Mouse (Mus musculus): ENCODE measurements around the gene A730015C16Rik. TPM values are rescaled to one million over a fixed set of nuclear protein-coding genes. Genes with fewer than 3 reads are reported as not detected.

Gene A730015C16Rik
- polyA plus RNA-seq, 2 experiments from 2014 or later: not detected

DNA sequence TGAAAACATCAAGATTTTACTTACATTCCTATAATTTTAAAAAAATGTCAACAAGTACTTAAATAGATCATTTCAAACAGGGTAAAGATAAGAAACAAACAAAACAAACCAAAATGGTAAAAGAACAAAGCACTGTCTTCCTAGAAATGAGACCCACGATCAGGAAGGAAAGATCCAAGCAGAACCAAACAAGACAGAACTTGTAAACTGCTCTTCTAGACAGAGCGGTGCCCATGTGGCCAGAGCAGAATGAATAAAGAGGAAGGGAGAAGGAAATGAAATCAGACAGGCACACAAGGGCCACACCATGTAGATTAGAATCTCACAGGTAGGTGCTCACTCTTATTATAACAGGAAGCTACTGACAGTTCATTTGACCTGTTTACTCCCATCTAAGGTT is 21.8 kb downstream of the A730015C16Rik start:
- ATAC-seq: no peak

DNA sequence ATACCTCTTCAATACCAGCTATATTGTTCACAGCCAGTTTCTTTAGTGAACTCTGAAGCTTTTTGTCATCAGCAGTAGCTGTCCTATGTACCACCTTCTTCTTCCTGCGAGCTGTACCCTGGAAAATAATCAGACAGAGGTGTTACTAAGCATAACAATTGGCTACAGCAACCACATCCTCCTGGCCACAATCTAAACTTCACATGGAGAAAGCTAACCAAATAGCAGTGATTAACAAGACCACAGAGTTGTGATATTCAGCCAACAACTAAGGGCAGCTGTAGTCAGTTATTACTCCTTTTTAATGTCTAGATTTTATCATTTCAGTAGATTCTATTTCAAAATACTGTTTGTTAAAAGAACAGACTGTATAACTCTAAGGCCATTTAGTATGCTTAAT is 22.3 kb downstream of the A730015C16Rik start:
- no peak for ATAC-seq

DNA sequence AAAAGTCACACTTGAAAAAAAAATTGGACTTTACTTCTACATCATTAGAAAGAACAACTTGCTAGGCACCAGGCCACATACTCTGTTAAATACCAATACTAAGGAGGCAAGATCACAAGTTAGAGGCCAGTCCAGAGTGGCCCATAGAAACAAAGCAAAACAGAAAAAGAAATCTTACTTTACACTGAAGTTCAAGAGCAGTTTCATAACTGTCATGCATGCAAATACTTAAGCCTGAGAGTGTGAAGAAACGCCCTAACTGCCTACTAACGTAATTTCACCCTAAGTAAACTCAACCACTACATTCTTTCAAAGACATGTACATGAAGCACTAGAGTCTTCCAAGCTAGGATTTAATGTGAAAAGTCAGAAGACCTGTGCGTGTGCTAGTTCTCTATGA is 22.7 kb downstream of the A730015C16Rik start:
- no peak for ATAC-seq

DNA sequence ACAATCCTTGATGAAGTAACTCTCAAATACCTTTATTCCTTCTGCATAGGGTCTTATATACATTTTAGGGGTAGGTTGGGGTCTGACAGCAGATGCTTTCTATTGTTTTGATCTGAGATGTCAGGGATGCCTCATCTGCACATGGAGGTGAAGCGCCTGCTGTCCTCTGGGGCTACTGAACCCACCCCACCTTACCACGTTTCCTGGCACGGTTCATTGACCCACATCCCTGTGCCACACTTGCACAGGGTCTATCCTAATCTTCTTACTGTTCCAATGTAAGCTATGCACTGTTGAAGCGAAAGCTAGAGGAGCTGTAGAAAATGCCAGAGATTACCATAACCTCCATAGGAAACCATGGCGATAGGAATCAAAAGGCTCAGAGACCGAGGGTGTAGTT is 36.9 kb downstream of the A730015C16Rik start:
- ATAC-seq: no peak

DNA sequence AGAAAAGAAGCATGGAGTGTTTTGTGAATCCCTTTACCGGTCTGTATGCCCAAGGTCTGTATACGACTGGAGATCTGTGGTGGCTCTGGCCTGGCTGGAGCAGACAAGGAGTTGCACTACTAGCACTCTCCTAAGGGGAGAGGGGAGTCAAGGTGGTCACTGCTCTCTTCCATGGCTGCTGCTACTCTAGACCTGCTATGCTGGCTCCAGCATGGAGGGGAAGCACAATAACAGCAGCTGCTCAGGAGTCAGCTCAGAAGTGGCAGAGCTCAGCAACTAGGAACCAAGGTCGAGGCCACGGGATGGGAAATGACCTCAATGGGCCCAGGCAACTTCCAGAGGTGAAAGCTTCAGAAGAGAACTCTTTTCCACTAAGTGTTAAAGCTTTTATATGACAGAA is 37.3 kb downstream of the A730015C16Rik start:
- no peak for ATAC-seq

DNA sequence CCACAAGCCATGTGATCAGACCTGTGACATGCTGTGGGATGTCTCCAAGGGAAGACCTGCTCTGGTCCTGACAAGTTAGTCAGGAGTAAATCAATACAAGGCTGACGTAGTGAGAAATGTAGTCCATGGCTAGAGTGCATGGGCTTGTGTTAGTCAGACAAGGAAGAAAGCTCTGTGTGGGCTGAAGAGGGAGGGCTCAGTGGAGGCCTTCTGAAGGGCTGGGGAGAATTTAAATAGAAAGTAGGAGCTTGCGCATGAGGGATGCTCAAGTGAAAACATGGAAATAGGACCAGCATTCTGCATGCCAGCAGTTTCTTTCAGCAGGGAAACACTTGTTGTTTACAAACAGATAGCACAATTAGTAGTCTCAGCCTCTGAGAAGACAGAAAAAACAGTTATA is 44.9 kb downstream of the A730015C16Rik start:
- no peak for ATAC-seq

DNA sequence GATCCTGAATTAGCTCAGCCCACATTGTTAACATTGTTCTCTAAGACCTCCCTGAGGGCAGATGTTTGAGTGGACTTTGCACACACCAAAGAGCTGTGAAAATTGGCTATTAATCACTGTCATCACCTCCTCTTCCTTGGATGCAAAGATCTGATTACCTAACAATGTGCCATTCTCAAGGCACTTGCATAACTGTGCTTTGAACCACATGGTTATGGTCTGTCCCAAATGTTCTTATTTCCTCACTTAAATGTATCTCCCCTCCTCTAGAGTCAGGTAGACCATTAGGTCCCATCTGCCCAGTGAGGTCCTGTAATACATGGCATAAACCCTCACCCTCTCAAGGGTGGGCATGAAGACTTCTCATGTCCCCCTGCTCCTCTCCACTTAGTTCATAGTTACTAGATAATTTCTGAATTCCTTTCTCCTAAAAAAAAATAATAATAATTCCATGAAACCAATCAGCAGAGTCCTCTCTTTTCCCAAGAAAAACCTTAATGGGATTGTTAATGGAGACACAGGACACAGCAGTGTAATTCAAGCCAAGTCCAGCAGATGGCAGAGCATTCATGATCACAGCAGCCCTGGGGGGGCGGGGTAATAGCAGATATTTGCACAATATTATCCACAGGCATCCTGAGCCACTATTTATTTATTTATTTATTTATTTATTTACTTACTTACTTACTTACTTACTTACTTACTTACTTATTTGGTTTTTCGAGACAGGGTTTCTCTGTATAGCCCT is 50.2 kb downstream of the A730015C16Rik start:
- ATAC-seq: peak; percentile 72

Other genes starting within 250 kb of the A730015C16Rik start
- 10 to 100 TPM; 31.4 to 62.3 TPM for gene Cc2d1b, start 228.7 kb downstream of the A730015C16Rik start, polyA plus RNA-seq (2017; shearing (Covaris generic))
- not detected for gene 3110021N24Rik, start 129.0 kb downstream of the A730015C16Rik start, polyA plus RNA-seq (2017; shearing (Covaris generic))
- 1 to 10 TPM in 1 of 2 experiments, under 1 TPM in 1; 0.87 to 1.6 TPM for gene Zfyve9, start 67.8 kb downstream of the A730015C16Rik start, polyA plus RNA-seq (2017; shearing (Covaris generic))
- gene Btf3l4, start 15.0 kb downstream of the A730015C16Rik start, polyA plus RNA-seq (2017; shearing (Covaris generic)): 10 to 100 TPM; 47.5 to 65.2 TPM
- gene Txndc12, start 14.0 kb downstream of the A730015C16Rik start, polyA plus RNA-seq (2017; shearing (Covaris generic)): 10 to 100 TPM; 58.1 to 68.8 TPM
- 10 to 100 TPM in 1 of 2 experiments, 1 to 10 TPM in 1; 8.1 to 13.5 TPM for gene Kti12, start 834 bp downstream of the A730015C16Rik start, polyA plus RNA-seq (2017; shearing (Covaris generic))
- not detected for gene Rab3b, start 30.4 kb upstream of the A730015C16Rik start, polyA plus RNA-seq (2017; shearing (Covaris generic))
- 10 to 100 TPM; 63.9 to 98.2 TPM for gene Nrd1, start 152.0 kb upstream of the A730015C16Rik start, polyA plus RNA-seq (2017; shearing (Covaris generic))